Mouse (Mus musculus) neural tube, postnatal 0 days (tissue): ENCODE measurements around the gene Gzme. TPM values are rescaled to one million over a fixed set of nuclear protein-coding genes. Genes with fewer than 3 reads are reported as not detected.

Experiments used
- microRNA-seq: library from miRNA; unstranded; fragments of <30 nt; microRNA quantifications from one replicate; pipeline ENCODE4, GENCODE M21; 2016
- polyA plus RNA-seq: library from polyadenylated mRNA; unstranded; fragments of >200 nt; fragmentation: Nextera tagmentation; extraction: Ambion mirVana; gene quantifications from 2 replicates; pipeline ENCODE4 v1.2.1, GENCODE M21; 2015

Gene Gzme
- polyA plus RNA-seq, result not detected in 2 replicates

DNA sequence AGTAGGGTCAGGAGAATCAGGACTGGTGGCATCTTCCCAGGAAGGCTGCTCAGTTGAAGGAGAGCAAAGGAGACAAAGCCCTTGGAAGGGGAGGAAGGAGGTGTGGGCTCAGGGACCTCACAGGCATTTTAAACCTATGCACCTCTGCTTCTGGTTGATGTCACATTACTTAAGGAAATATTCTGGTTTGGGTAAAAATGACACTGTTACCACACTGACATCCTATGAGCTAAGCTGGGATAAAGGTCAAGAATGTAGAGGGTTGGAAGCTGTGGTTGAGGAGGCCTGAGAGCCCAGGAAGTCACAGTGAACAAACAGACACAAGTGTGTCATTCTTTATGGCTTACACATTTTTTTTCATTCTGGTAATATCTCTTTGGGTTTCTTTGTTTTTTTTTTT lies at the start of gene Gzme:
TSS of gene Gzme (minus strand) at position 101 of the 400 bp plus-strand sequence.

GRCm38 (mm10) chr14:56159479-56159878 lies 39.1 kb upstream of the Gzme start, which contains the start of gene Gzmg:
Gzmg (minus strand) TSS chr14:56159579.

GRCm38 (mm10) chr14:56132508-56132907 lies 12.1 kb upstream of the Gzme start, which contains the start of gene Gzmd:
Gzmd (minus strand) TSS chr14:56132608.

GRCm38 (mm10) chr14:56102386-56102785 lies 18.0 kb downstream of the Gzme start, which contains the start of gene Ctsg:
Ctsg (minus strand) TSS chr14:56102574.

DNA sequence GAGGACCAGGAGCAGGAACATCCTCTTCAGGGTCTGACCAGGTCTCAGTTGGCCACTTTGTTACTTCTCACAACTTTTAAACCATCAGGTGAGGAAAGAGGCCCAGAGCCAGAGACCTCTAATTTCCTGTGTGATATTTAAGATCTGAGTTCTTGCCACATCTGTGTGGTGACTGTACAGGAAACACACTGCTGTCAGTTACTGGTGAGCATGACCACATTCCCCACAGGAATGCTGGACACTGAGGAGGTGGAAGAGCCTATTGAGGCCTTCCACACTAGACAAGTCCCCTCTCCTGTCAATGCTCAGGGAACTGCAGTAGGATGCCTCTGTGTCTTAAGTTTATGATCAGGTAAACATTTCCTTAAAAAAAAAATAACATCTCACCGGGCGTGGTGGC lies 35.3 kb downstream of the Gzme start, which contains the start of gene Mcpt8:
TSS of gene Mcpt8 (minus strand) at position 107 of the 400 bp plus-strand sequence.

Small RNA genes lying within 50 kb of the gene (microRNA-seq; reads per million reads assigned to microRNA genes)
- gene Mir6949, result not detected

Other genes with a start within 250 kb of the Gzme start
- gene Cbln3, start 236.2 kb downstream of the Gzme start, polyA plus RNA-seq, result 0.68 and 1.0 TPM in 2 replicates
- gene Khnyn, start 235.7 kb downstream of the Gzme start, polyA plus RNA-seq, result 6.2 and 7.5 TPM in 2 replicates
- gene Sdr39u1, start 220.3 kb downstream of the Gzme start, polyA plus RNA-seq, result 141 and 152 TPM in 2 replicates
- gene Cma1, start 175.9 kb downstream of the Gzme start, polyA plus RNA-seq, result 0.43 and 0.57 TPM in 2 replicates
- gene Cma2, start 169.6 kb downstream of the Gzme start, polyA plus RNA-seq, result not detected in 2 replicates
- gene Mcpt1, start 102.7 kb downstream of the Gzme start, polyA plus RNA-seq, result not detected in 2 replicates
- gene Mcpt9, start 90.1 kb downstream of the Gzme start, polyA plus RNA-seq, result not detected in 2 replicates
- not detected in 2 replicates for gene Mcpt2, start 78.6 kb downstream of the Gzme start, polyA plus RNA-seq
- 0.14 TPM in 1 of 2 replicates, not detected in the other for gene Mcpt4, start 58.3 kb downstream of the Gzme start, polyA plus RNA-seq
- not detected in 2 replicates for gene Mcpt8, start 35.4 kb downstream of the Gzme start, polyA plus RNA-seq
- gene Ctsg, start 18.1 kb downstream of the Gzme start, polyA plus RNA-seq, result not detected in 2 replicates
- not detected in 2 replicates for gene Gzmd, start 12.0 kb upstream of the Gzme start, polyA plus RNA-seq
- not detected in 2 replicates for gene Gzmg, start 39.0 kb upstream of the Gzme start, polyA plus RNA-seq
- gene Gzmn, start 54.0 kb upstream of the Gzme start, polyA plus RNA-seq, result not detected in 2 replicates
- gene Gzmf, start 90.8 kb upstream of the Gzme start, polyA plus RNA-seq, result not detected in 2 replicates
- 0.30 TPM in 1 of 2 replicates, not detected in the other for gene Gzmc, start 114.0 kb upstream of the Gzme start, polyA plus RNA-seq
- gene Gzmb, start 141.6 kb upstream of the Gzme start, polyA plus RNA-seq, result not detected in 2 replicates
- gene Atp12a, start 244.4 kb upstream of the Gzme start, polyA plus RNA-seq, result 0.14 and 0.20 TPM in 2 replicates